Mouse (Mus musculus) adrenal gland (tissue): ENCODE measurements around the gene Snf8.

Experiments used
- intact Hi-C: fragments of 180-260 bp; cut with DNase I; formaldehyde crosslinking; loops from one replicate; pipeline ENCODE4 v1.15.1; 2025

Snf8 gene

GRCm38 (mm10) chr11:96017941-96018351 is 16.7 kb upstream of the Snf8 start:
- intact Hi-C loops, result no loop called here

GRCm38 (mm10) chr11:96020622-96021021 is 14.1 kb upstream of the Snf8 start:
- intact Hi-C loops, result no loop called here

DNA sequence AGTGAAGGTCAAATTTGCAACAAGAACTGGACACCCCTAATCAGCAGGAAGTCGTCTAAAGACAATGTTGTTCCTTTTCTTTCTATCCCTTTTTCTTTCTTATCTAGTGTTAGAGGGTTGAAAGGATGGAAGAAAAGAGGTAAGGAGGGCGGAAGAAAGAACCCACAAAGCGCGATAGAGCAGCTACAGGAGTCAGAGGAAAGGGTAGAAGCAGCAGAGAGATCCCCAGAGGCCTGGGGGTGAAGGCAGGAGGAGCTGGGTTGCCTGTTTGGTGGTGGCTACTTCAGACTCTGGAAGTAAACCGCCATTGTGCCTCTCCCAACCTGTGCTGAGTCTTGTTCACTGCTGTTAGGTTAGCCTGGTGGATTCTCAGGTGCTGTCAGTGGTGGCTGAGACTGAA is 6.6 kb upstream of the Snf8 start:
- intact Hi-C loops, result no loop called here

- intact Hi-C loops, result no loop called here
These were observed 4.1 kb upstream of the Snf8 start for GRCm38 (mm10) chr11:96030571-96030970.

DNA sequence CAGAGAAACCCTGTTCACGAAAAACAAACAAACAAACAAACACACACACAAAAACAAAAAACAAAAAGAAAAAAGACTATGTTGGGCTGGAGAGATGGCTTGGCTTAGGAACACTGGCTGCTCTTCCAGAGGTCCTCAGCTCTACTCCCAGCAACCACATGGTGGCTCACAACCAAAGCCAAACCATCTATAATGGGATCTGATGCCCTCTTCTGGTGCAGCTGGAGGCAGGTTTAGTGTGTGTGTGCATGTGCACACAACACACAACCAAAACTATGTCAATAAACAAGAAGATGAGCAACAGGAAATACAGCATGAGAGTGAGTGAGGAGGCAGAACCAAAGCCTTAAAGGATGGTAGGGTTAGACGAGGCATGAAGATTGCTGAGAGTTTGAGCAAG is 3.0 kb upstream of the Snf8 start:
- intact Hi-C loops, result no loop called here

GRCm38 (mm10) chr11:96033264-96033663 is 1.4 kb upstream of the Snf8 start:
- intact Hi-C loops, result no loop called here

DNA sequence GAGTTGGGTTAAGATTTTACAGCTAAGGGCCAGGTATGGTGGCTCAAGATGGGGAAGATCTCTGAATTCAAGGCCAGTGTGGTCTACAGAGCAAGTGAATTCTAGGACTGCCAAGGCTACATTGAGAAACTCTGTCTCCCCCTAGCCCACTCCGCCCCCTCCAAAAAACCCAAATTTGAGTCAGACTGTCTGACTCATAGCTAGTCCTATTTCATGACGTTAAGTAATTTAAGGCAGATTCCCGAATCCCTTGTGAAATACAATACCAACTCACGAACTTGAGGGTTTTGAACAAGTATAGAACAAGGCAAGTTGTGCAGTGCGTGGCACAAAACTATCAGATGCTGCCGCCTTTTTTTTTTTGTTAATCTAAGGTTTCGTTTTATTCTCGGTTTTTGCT is 569 bp upstream of the Snf8 start:
- intact Hi-C loops, result no loop called here

GRCm38 (mm10) chr11:96035133-96035532 is 448 bp downstream of the Snf8 start:
- intact Hi-C loops, result no loop called here

- intact Hi-C loops, result no loop called here
These were observed 2.8 kb downstream of the Snf8 start for GRCm38 (mm10) chr11:96037499-96037898.

DNA sequence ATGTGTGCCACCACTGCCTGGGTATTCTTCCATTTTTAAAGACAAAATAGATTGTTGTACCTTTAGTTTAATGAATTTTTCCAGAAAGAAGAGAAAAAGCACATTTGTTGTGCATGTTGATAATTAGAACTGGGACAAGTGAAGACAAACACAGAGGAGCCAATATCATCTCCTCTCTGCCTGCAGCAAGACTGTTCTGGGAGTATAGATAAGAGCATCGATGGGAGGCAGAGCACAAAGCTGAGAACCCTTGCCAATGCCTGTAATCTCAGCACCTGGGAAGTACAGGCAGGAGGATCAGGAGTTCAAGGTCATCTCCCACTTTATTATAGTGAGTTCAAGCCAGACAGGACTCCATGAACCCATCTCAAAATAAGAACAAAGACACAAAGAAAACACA is 3.9 kb downstream of the Snf8 start:
- intact Hi-C loops, result no loop called here

- intact Hi-C loops, result no loop called here
These were observed 10.3 kb downstream of the Snf8 start for GRCm38 (mm10) chr11:96044803-96045567.

DNA sequence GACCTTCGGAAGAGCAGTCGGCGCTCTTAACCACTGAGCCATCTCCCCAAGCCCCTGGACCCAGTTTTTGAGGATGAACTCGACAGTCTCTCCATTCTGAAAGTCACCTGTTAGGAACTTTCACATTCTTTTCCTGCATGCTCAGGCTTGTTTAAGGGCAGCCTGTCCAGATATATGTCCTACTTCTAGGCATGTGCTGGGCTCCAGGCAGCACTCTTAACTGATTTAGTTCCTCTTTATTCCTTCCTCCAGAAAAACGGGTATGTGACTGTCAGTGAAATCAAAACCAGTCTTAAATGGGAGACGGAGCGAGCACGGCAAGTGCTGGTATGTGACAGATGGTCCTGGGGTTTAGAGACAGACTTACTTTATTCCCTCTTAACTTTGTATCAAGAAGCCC is 11.3 kb downstream of the Snf8 start:
- intact Hi-C loops, result no loop called here

DNA sequence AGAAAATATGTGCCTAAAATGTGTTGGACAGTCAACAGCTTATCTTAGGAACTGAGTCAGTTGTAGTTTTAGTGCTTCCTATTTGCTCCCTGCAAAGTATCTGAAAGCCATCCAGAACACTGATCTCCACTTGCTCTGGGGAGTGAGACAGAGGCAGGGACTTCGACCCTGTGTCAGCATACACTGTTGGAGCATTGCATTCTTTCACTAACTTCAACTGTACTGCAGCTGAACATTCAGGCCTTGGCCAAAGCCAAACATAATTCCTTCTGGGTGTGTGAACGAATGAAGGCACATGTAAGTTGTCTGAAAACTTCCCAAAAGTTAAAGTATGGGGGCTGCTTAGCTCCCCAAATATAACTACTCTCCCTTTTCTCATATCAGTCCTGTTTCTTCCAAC is 12.1 kb downstream of the Snf8 start:
- intact Hi-C loops, result no loop called here

DNA sequence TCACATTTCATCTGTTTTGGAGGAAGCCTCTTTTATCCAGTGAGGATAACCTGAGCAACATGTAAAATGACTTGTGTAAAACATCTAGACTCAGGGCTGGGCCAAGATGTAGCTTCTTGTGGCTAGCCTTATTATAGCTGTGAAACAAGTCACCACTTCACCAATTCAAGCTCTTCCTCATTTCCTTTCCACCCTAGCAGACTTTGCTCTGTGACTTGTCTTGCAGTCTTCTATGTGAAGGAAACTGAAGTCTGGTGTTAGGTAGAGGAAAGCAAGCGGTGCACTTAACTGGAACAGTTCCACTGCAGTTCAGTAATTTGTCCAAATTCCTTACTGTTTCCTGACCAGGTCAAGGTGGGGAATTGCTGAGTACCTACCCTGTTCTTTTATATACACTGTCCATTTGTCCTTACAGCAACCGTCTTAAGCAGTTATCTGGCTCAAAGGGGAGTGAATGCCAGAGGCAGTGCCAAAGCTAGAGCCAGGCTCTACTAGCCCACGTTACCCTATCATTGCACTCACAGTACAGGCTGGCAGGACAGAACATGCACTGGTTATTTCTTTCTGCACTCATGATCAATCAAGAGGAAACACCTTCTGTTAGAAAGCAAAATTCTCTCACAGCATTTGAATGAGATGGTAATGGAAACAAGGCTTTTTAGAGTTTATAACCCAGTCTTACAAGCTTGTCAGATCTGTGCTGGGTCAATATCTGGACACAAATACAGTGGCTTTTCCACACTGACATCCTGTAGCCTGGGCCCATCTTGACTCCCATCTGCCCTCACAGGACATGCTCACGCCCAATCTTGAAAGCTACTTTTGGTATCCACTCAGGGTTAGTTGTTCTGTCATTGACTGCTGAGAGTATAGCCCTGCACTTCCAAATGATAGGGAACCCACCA is 13.0 kb downstream of the Snf8 start:
- intact Hi-C loops, result no loop called here

DNA sequence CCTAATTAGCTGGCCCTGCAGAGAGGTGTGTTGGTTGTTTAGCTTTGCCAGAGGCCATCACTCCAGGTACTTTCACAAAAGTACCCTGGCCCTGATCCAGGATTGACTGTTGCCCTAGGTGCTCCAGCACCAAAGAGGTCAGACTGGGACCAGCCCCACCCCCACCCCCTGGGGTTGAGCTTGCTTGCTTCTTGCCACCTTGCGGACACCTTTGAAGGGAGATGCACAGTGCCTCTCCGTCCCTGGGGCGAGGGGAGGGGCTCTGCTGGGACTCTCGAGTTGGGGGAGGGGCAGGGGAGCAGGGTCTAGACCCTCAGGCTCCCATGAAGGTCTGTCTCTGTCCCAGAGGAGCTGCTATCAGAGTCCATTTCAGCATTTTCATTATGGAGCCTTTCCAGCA is 15.3 kb downstream of the Snf8 start:
- intact Hi-C loops, result no loop called here

GRCm38 (mm10) chr11:96050854-96051253 is 16.2 kb downstream of the Snf8 start:
- intact Hi-C loops, result no loop called here

DNA sequence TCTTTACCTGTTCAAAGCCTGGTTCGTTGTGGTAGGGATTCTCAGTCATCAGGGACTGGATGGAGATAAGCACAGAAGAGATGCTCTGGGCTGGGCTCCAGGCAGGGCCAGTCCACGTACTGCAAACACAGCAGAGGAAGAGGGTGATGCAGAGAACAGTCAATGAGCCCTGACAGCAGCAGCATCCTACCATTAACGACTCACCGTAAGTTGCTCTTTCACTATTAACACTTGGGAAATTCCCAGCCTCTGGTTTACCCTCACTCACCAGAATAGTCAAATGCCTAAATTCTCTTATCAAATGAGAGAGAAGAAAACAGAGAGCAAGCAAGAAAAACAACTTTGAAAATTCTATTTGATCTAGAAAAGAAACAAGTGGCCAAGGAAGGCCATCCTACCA is 23.6 kb downstream of the Snf8 start:
- intact Hi-C loops, result no loop called here

DNA sequence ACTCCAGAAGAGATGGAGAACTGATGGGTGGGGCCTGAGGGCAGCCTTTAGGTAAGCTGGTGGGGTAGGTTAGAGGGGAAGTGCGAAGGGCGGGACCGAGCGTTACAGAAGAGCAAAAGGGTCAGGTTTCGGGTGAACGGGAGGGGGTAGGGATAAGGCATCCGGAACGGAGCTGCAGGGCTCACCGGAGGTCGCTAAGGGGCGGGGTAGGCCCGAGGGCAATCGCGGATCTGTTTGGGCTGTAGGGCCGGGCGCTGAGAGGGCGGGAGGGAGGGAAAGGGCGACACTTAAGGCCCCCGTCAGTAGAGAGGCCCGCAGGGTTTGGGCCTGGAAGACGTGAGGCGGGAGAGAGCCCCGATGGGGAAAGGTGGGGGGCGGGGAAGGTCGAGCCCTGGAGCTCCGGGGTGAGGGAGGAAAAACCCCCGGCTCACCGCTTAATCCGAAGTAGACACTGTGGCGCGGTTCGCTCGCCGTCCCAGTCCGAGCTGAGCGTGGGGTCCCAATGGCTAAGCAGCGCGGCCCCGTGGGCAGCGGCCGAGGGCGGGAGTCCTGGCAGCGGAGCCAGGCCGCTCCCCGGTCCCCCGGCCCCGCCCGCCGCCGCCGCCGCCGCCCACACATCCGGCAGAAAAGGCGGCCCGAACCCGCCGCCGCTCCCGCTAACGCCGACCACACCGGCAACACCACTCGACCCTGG is 30.0 kb downstream of the Snf8 start:
- intact Hi-C loops, result no loop called here

GRCm38 (mm10) chr11:96065215-96065911 is 30.7 kb downstream of the Snf8 start, which contains the start of gene Ube2z:
TSS of gene Ube2z (minus strand) at chr11:96065388.
- intact Hi-C loops, result no loop called here

DNA sequence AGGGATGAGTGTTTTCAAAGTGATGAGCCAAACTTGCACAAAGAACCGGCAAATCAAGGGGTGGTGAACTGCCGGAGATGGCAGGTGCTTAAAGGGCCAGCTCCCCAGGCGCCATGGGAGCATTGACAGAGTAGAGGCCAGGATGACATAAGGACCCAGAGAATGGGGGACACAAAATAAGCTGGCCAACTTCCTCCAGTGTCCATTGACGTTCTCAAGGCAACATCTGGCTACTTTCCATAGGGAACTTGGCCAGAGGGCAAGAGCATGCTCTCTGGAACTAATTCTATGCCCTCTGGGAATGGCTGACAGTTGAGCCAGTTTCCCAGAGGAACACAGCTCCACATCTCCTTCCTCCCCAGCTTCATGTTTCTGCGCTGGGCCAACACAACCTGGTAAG is 33.5 kb downstream of the Snf8 start:
- intact Hi-C loops, result no loop called here

DNA sequence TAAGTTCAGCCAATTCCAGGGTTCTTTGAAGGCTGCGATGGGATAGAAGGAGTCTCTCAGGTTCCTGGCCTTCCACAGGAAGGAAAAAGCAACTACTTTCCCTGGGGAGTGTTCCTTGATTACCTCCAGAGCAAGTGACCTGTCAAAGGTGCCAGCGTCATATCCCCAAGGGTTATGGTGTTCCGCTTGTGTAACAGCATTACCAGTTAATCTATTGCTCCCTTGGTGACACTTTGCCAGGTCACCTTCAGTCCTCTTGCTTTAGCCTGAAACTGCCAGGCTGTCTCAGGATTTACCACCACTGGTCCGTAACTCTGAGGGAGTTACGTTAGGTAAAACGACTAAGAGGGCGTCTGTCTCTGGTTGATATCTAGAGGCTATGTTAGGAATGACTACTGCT is 35.7 kb downstream of the Snf8 start:
- intact Hi-C loops, result no loop called here
